Mouse (Mus musculus): ENCODE measurements around the gene Lcn2.

Lcn2 gene

GRCm38 (mm10) chr2:32413936-32414335 lies 25.9 kb upstream of the Lcn2 start:
- CTCF ChIA-PET: interaction anchor here (0.5 kb wide), 1 partner anchor 46 kb away, joined by 3 read pairs; no protein-coding TSS in a partner anchor

DNA sequence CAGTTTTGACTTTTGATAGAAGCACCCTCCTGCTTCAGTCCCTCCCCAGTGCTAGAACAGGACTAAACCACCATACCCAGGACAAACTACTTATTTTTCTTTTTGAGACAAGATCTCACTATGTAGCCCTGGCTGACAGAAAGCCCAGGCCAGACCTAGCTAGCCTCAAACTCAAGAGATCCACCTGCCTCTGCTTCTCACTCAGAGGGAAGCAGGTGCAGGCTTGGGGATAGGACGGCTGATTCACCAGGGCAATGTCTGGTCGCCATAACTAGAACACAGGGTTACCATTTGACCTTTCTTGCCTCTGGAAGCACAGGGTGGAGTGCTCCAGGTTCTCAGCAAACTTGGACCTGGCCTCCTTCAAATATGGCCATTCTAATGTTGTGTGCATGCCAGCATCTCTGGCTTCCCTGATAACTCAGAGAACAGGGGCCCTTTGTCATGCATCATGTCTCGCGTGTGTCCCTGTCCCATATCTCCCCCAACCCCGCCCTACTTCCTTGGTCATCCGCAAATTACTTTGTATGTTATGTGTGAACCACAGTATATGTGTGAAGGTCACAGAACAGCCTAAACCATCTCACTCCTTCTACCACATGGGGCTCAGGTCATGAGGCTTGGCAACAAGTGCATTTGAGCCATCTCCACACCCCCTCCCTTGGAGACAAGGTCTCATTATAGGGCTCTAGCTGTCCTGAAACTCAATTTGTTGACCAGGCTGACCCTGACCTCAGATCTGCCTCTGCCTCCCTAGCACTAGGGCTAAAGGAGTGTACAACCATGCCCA lies 24.9 kb upstream of the Lcn2 start:
- CTCF ChIA-PET: no interaction called here

DNA sequence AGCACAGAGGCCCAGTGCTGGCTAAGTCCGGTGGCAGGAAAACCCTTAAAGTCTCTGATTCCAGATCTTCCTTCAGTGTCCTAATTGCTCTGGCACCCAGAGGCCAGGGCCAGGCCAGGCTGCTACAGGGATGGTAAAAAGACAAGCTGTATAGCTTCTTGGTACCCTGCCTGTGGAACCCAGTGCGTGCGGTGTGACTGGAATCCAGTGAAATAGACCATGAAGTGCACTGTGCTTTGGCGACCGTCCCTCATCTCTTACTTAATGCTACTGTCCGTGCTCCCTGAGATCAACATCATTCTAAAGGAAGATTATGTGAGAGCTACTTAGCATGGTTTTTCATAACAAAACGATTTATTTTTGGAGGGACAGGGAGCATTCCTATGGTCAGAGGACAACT lies 23.4 kb upstream of the Lcn2 start:
- CTCF ChIA-PET: interaction anchor here (1.3 kb wide), 1 partner anchor 15 kb away, joined by 5 read pairs; no protein-coding TSS in a partner anchor

DNA sequence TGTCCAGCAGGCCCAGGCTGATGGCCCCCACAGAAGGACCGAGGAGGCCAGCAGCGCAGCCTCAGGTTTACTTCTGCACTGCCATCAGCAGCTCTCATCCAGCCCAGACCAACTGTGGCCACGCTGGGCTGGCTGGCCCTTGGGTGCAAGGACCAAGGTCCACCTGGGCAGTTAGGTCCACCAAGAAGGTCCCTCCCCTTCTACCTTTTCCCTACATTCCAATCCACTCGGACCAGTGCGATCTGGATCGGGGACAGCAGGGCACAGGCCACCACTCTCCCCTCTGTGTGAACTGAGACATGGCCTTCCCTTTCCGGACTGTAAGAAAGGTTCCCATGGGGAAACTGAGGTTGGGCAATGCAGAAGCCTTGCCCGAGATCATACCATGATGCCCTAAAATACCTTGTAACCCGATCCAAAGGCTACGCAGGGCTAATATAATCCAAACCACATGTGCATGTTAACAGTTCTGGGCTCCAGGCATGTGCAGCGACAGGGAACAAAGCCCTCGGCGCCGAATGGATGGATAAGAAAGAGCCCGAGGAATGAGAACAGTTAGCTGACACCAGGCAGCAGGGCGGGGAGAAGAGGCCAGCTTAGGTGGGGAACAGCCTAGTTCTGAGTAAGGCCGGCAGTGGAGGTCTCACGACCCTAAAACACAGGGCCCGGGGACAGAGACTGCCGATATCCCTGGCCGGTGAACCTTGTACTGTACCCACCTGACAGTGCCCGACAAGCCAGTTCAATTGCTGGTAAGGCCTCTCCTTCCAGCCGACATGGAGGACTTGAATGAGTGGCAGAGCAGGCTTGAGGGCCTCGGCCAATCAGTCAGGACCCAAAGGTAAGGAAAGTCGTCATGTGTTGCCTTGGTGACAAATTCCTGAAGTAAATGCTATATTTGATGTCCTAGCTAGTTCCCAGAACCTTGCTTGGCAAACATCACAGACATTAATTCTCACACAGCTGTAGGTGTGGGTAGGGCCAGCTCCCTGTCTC lies 20.7 kb upstream of the Lcn2 start:
- CTCF ChIA-PET: no interaction called here

DNA sequence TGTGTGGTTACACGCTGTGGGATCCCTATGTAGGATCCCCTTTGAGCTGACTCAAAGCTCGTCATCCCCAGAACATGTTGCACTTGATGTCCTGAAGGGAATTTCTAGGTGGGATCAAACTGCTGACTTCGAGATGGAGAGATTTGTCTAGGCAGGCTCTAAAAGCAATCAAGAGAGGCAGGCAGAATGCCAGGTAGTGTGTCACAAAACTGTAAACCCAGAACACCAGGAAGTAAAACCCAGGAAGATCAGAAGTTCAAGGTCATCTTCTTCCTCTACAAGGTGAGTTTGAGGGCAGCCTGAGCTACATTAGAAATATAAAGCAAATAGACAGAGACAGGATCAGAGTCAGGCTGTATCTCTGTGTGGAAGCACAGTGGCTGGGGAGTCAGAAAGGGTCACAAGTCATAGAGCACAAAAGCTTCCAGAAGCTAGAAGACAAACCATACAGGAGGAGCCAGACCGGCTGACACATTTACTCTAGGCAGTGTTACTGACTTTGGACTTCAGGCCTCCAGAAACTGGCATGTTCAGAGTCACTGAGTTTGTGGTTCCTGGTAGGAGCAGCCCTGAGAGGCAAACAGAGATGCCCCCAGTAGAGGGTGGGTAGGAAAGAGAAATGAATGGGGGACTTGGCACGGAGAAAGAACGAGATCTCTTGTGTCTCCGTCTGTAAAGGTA lies 19.2 kb upstream of the Lcn2 start:
- CTCF ChIA-PET: interaction anchor here (0.6 kb wide), 1 partner anchor 15 kb away, joined by 4 read pairs; no protein-coding TSS in a partner anchor

DNA sequence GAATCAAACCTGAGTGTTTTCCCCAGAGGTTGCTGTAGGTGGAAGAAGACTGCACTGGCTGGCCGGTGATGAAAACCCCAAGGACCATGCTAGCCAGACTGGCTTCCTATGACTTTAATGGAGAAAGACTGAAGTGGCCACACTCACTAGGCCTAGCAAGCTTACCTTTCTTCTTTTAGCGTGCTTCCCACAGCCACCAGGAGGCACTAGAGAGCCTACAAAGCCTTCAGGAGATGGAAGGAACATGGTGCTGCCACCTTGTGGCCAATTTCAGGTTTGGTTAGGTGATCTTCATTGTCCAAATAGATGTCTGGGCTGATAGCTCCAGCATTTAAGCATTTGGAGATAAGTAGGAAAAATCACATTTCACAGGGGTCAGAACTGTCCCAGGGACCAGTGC lies 16.6 kb upstream of the Lcn2 start:
- CTCF ChIA-PET: interaction anchor here (0.6 to 1.4 kb wide), 5 partner anchors 47 to 273 kb away, joined by 3 to 13 read pairs (median 4); partner anchors contain the start of gene Slc25a25

DNA sequence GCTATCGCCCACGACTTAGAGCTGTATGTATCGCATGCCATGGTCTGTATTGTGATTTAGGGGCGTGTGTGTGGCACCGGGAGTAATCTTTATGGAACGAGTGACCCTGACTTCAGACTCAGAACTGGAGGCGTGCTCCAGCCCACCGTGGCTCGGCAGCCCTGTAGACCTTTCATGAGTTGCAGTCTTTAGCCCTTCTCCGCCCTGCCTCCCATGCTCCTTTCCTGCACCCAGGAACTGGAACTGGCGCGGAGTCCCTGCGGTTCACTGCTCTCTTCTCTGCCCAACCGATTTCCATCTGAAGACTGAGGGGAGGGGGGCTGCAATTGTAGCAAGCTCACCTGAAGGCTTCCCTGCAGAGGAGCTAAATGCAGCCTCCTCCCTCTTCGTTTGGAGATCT lies 8.6 kb upstream of the Lcn2 start:
- CTCF ChIA-PET: interaction anchor here (0.6 to 1.3 kb wide), 2 partner anchors 9 to 14 kb away, joined by 3 to 5 read pairs; no protein-coding TSS in a partner anchor

- CTCF ChIA-PET: interaction anchor here (1.3 kb wide), 1 partner anchor 15 kb away, joined by 5 read pairs; no protein-coding TSS in a partner anchor
These were observed 8.0 kb upstream of the Lcn2 start for GRCm38 (mm10) chr2:32395946-32396621.

DNA sequence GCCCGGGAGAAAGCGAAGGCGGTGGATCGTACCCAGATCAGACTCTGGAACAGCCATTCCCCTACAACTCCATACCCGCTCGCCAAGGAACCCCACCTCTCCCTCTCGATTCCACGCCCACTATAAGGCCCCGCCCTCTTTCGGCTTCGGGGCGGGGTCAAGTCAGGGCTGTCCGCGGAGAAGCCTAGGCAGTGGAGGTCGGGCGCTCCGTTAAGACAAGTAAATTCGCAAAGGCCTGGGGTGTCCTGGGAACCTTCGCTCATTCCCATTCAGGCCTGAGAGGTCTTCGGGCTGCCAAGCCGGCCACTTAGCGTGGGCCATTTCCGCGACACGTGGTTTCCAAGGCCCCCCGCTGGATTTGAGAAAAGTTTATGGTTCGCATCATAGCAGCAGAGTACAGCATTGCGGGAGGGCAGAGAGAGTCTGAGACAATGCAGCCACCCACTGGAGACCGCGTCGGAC lies 7.5 kb upstream of the Lcn2 start, which contains the start of gene Ptges2:
TSS of gene Ptges2 (plus strand) at position 413 of the 462 bp plus-strand sequence.
- CTCF ChIA-PET: no interaction called here

DNA sequence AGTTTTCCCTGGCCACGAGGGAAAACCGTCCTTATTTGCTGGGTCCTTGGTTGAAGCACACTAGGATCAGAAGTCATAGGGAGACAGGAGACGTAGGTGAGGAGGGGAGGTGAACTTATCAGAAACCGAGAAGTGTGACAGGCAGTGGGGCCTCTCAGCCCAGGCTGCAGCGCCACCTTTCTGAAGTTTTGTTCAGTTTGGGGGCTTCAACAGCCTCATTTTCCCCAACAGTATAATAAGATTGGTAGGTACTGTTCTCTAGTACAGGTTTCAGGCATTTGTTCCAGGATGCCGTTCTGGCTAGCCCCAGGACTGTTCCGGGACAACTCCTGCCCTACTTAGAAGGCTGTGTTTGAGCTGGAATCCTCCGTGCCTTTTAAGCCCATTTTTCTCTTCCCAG lies 6.9 kb upstream of the Lcn2 start:
- CTCF ChIA-PET: interaction anchor here (0.6 to 0.7 kb wide), 2 partner anchors 165 to 386 kb away, joined by 4 to 5 read pairs; no protein-coding TSS in a partner anchor

DNA sequence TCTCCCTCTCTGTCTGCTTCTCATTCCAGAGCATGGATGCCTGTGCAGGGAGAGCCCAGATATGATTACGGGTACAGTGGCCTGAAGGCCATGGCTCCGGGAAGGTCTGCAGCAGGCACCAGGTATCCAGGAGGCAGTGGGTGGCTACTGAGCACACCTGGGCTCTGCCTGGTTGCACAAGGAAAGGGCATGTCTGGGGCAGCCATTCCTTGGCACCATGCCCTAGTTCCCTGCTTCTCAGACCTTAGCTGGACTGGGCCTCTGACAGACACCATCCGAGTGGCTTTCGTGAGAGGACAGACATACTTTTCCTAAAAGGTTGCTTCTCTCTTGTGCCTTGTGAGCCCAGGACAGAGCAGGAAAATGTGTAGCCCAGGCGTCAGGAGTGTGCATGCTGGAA lies 4.0 kb upstream of the Lcn2 start:
- CTCF ChIA-PET: no interaction called here

GRCm38 (mm10) chr2:32390871-32391270 lies 2.8 kb upstream of the Lcn2 start:
- CTCF ChIA-PET: no interaction called here

- CTCF ChIA-PET: no interaction called here
These were observed 1.1 kb upstream of the Lcn2 start for GRCm38 (mm10) chr2:32389157-32389556.

- CTCF ChIA-PET: no interaction called here
These were observed 5.4 kb downstream of the Lcn2 start for GRCm38 (mm10) chr2:32382689-32383088.

- CTCF ChIA-PET: no interaction called here
These were observed 6.3 kb downstream of the Lcn2 start, which contains the start of gene 1110008P14Rik for GRCm38 (mm10) chr2:32381775-32382223. 1110008P14Rik (minus strand) TSS chr2:32381938.

DNA sequence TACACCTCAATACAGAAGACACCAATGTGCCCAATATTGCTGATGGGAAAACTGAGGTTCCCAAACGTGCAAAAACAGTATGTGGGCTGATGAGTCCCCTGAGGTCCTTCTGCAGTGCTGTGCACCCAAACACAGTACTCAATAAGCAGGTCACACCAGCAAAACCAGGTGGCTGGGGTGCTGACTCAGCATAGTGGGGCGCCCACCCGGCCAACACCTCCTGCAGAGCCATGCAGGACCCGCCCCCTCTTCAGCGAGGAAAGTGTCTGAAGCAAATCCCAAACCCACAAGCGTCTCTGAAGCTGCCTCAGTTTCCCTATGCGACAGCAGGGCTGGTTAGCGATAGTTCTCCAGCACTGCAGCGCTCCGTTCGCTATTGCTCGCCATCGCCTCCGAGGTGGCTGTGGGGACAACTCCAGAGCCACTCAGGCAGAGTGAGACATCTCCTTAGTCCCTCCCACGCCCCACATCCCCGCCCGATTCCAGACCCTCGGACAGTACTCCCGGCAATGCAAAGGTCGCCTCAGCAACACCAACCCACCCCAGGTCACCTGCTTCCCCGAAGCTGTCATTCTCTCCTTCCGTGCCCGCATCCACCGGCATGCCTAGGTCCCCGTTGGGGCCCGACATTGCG lies 6.8 kb downstream of the Lcn2 start:
- CTCF ChIA-PET: no interaction called here

GRCm38 (mm10) chr2:32380001-32380500 lies 8.0 kb downstream of the Lcn2 start:
- CTCF ChIA-PET: no interaction called here

GRCm38 (mm10) chr2:32376963-32377362 lies 11.1 kb downstream of the Lcn2 start:
- CTCF ChIA-PET: no interaction called here

DNA sequence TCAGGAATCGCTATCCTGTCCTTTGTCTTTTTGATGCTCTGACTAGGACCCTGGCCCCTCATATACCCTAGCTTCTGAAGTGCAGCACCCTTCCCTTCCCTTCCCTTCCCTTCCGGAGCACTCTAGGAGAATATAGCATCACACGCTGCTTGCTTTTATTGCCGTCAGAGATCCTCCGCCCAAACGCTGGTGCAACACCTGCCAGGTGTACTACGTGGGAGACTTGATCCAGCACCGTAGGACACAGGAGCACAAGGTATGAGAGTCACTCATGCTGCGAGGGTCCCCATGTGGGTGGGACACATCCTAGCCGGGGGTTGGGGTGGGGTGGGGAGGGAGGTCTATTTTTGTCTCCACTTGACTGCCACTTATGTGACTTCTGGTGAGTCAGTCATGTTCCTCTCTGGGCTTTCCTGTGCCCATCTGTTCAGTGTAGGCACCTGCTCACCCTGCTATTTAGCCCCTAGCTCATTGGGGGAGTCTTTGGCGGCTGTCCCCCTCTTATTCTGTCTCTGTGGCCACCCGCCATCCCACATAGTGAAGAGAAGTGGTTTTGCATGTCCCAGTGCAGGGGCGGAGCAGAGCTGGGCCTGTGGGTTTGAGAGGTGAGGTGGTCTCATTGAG lies 12.6 kb downstream of the Lcn2 start:
- CTCF ChIA-PET: interaction anchor here (0.6 kb wide), 1 partner anchor 15 kb away, joined by 3 read pairs; no protein-coding TSS in a partner anchor
